Mouse (Mus musculus): ENCODE measurements around the gene Sec23b.

Sec23b gene

DNA sequence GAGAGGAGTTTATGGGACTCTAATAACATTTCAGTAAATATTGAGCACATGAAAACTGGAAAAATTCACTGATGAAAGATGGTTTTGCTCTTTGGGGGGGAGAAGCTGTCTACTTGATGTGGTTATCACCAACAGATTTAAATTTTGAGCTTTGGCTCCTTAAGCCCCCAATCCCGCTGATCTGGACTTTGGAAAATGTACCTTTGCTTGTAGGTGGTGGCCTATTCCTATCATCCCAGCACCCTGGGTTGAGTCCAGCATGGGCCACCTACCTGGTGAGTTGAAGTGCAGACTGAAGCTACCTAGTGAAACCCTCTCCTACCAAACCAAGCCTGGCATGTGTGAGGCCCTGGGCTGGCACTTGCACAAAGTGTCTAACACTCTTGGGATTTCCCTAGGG lies 45.5 kb downstream of the Sec23b start:
- no peak for DNase-seq (ENCODE audit: low spot score)

DNA sequence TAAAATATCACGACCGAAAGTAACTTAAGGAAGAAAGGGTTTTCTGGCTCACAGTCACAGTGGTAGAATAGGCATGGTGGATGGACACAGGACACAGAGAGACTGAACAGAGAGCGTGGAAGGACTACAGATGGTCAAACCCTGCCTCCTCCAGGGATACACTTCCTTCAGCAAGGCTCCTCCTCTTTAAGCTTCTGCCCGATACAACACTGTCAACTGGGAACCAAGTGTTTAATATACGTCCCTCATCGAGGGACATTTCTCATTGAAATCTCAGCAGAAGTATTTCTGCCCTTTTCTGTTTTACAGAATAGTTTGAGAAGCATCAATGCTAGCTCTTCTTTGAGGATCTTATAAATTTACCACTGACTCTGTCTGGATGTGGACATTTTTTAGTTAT lies 57.9 kb downstream of the Sec23b start:
- no peak for DNase-seq (ENCODE audit: low spot score)

DNA sequence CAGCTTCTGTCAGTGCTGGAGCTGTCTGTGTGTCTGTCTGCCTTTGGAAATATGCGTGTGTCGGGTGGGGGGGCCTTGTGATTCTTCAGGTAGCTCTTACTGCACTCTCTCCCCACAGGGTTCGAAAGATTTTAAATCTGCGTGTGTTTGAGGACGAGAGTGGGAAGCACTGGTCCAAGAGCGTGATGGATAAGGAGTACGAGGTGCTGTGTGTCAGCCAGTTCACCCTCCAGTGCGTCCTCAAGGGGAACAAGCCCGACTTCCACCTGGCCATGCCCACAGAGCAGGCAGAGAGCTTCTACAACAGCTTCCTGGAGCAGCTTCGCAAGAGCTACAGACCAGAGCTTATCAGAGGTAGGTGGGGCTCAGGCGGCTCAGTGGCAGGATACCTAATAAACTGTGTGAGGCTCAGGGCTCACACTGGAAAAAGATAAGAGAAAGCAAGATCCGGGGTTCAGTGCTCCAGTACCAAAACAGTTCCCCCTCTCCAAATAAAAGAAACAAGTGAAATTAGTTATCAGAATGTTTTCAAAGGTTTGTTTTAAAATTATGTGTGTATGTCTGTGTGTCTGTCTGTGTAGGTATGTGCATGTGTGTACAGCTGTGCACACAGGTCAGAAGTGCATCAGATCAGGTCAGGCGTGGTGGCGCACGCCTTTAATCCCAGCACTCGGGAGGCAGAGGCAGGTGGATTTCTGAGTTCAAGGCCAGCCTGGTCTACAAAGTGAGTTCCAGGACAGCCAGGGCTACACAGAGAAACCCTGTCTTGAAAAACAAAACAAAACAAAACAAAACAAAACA lies 61.2 kb downstream of the Sec23b start:
- no peak for DNase-seq (ENCODE audit: low spot score)

DNA sequence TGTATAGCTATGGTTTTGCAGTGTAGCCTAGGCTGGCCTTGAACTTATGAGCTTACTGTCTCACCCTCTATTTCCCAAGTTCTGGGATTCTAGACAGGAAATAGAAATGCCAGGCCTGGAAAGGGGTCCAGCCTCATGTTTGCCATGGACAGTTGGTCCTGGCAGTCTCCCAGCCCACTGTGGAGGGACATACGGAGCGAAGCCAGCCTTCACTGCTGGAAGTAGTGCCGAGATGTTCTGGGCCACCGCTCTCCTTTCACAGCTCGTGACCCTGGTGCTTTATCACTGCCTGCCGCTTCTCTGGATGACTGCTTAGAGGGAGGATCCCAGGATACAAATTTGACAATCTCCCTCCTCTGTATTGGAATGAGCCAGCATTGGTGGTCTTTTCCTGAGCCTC lies 65.5 kb downstream of the Sec23b start:
- no peak for DNase-seq (ENCODE audit: low spot score)

DNA sequence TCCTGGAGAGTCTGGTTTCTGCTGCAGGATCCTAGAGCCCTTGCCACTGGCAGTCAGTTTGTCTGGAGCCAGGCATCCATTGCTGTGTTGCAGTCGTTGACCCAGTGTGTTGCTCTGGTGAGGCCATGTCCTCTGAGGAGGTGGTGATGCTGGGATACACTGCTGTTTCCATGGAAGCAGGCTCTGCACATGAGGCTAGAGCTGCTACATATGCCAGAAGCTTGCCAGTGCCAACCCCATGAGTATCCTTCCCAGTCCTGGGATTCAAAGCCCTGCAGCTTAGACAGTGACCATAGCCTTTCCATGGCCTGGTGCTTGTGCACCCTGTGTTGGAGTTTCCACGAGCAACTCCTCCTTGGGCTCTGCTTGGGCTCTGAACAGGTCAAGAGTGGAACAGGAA lies 77.5 kb downstream of the Sec23b start:
- DNase-seq (ENCODE audit: low spot score), result no peak

DNA sequence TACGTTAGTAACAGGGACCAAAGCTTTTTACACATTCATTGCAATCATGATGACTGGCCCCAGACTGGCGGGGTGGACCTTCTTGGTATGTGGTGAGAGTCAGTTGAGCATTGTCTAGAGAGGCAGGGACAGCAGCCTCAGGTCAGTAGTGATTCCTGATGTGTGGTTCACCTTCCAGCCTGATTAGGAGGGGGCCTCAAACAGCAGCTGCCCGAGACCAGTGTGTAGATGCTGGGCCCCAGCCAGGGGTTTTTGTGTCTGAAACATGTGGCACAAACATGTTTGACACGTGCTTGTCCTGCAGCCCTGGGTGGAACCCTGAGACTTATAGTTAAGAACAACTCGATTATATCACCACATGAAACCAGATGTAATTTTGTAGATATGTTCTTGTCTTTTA lies 78.2 kb downstream of the Sec23b start:
- no peak for DNase-seq (ENCODE audit: low spot score)

DNA sequence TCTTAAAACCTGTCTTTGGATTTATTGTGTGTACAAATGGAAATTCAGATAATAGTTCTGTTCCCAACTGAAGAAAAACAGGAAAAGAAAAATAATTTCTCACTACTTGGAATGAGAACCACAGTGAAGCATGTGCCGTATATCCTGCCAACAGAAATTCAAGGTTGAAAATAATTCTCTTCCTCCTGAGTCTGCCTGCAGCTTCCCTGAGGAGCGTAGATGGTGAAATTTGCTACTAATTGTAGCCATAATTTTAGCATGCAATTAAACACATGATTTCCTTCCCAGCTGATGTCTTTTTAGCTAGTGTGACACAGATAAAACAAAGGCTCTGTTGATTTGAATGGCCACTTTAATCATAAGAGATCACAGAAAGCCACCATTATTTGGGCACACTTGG lies 78.7 kb downstream of the Sec23b start:
- DNase-seq (ENCODE audit: low spot score), result no peak

DNA sequence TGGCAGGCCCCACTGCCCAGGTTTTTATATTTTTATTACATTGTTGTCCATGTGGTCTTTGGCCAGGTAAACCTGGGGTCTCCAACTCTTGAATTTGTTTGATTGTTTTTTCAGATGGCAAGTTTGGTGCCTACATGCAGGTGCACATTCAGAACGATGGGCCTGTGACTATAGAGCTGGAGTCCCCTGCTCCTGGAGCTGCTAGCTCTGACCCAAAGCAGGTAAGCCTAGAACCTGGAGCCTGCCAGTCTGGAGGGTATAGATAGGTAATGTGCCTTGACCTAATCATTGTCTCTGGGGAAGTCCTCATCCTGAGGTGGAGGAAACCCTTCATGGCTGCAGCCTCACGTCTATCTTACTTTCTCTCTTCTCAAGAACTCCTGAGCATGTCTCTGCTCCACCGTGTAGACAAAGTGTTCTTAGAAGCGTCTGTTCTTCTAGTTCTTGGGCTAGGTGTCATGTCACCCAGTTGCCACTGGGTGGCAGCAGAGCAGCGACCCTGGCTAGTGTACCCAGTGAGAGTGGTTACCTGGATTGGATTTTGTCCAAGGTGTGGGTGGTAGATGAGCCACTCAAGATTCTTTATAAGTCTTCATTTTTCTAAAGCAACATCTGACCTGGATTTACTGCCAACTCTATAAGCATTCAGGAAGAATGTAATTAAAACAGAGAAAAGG lies 79.8 kb downstream of the Sec23b start:
- DNase-seq (ENCODE audit: low spot score), result no peak

DNA sequence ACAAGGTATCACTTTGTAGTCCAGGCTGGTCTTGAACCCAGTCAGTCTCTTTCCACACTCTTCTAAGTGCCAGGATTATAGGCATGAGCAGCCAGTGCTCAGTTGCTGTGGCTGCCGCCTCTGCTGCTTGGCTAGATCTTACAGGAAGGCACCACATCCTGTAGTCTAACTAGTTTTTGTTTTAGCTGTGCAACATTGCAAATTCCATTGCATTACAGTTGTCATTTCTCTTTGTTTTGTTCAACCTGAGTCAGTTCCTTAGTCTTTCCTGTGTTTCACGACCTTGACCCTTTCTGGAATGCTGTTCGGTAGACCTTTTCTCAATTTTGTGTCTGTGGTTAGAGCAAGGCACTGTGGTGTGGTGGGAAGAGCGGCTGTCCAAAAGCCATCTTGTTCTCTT lies 81.2 kb downstream of the Sec23b start:
- DNase-seq (ENCODE audit: low spot score), result no peak

DNA sequence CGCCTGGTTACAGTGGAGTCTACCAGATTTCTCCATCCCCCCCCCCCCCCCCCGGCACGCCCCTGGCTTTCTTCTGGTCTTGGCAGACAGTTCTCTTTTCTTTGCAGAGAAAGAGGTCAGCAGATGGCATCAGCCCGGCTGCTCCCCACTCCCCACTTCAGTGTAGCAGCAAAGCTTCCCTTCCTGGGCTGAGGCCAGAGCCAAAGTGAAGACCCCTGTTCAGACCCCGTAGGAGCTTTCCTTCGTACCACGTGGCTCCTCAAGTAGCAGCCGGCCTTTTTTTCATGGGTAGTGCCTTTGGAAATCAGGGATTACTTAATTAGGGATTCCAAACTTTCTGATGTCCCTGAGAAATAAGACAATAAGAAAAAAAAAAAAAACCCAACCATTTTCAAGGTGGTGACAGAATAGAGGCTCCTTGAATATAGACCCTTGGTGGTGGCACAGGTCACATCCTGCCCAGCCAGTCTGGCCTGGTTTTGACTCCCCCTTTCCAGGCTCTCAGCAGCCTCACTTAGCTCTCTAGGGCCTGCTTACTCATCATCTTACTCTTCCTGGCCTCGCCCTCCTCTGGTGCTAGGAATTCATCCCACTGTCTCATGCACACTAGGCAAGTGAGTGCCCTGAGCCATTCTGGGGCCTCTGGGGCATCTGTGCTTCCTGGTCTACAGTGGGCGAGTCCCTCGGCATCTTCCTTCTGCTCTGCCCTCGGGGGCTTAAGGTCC lies 81.8 kb downstream of the Sec23b start:
- DNase-seq (ENCODE audit: low spot score), result no peak

DNA sequence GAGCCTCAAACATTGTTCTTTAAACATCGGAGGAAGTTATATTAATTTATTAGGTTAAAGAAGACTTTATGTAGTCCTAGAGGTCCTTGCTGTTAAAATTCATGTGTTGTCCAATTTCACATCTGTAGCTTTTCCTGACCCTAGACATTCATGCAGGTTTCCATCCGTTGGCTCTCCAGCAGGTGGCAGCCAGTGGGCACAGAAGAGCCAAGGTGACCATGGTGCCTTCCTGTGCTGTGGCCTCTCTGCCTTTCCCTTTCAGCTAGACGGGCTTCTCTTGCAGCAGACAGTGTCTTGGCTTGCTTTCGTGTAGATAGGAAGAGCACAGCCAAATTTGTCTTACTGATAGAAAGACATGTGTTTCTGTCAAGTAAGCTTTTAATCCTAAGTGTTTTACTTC lies 82.7 kb downstream of the Sec23b start:
- no peak for DNase-seq (ENCODE audit: low spot score)

DNA sequence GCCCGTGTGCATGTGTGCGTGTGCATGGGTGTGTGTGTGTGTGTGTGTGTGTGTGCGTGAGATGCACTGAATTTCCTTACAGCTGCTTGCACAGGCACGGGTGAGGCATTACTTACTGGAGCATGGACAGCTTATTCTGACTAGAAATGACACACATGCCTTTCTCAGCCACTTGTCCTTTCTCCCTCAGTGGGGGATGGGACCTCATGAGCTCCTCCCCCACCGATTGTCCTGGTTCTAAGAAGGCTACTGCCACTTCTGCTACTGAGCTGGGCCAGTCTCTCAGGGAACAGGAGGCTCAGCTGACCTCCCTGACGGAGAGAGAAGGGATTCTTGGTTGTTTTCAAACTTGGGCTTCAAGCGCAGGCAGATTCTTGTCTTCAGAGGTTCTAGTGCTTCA lies 84.1 kb downstream of the Sec23b start:
- no peak for DNase-seq (ENCODE audit: low spot score)

Data from urinary bladder, postnatal 10 days (tissue).